Mouse (Mus musculus) heart, embryonic 13.5 days (tissue): ENCODE measurements at regions not wholly inside any gene's neighbourhood (a gene's known extent, or its start where the extent isn't known, plus 50 kb on each side); places are given as distances from the start of the nearest gene placed in this dataset.

Experiments used
- ATAC-seq: fragments of 200-750 bp; cut with Nextera tagmentation; 2 replicates; pipeline ENCODE4 v1.8.0; 2017; ENCODE audit warnings: moderate TSS enrichment; ENCODE audit not compliant: insufficient number of reproducible peaks, low FRiP score, low TSS enrichment; ENCODE audit errors: extremely low read depth
- H3K27ac ChIP-seq: fragments of 300-500 bp; sonication (generic); replicated peaks from 2 replicates; pipeline ENCODE4 v1.5.1; 2015; ENCODE audit warnings: moderate library complexity, mild to moderate bottlenecking, inconsistent platforms
- H3K27me3 ChIP-seq: fragments of 300-500 bp; sonication (generic); replicated peaks from 2 replicates; pipeline ENCODE4 v1.6.1; 2015; ENCODE audit warnings: mild to moderate bottlenecking, inconsistent platforms
- H3K36me3 ChIP-seq: fragments of 300-500 bp; sonication (generic); 2 replicates; pipeline ENCODE4 v1.6.1; 2015; ENCODE audit warnings: mild to moderate bottlenecking, inconsistent platforms
- H3K4me1 ChIP-seq: fragments of 300-500 bp; sonication (generic); 2 replicates; pipeline ENCODE4 v1.6.1; 2015; ENCODE audit warnings: inconsistent platforms
- H3K4me2 ChIP-seq: fragments of 300-500 bp; sonication (generic); 2 replicates; pipeline ENCODE4 v1.6.1; 2015; ENCODE audit warnings: inconsistent platforms, mild to moderate bottlenecking, moderate library complexity
- H3K4me3 ChIP-seq: fragments of 300-500 bp; sonication (generic); 2 replicates; pipeline ENCODE4 v1.5.1; 2015; ENCODE audit warnings: moderate library complexity, mild to moderate bottlenecking, inconsistent platforms
- H3K9ac ChIP-seq: fragments of 300-500 bp; sonication (generic); 2 replicates; pipeline ENCODE4 v1.6.1; 2015; ENCODE audit warnings: inconsistent platforms, mild to moderate bottlenecking, moderate library complexity
- H3K9me3 ChIP-seq: fragments of 300-500 bp; sonication (generic); 2 replicates; pipeline ENCODE4 v1.6.1; 2016; ENCODE audit warnings: inconsistent platforms
- WGBS: fragments of 180-500 bp; shearing (Covaris S2); methylation state at CpG from one replicate; pipeline ENCODE4 v1.1.7; 2015; ENCODE audit warnings: mixed read lengths; 5-methylcytosine and 5-hydroxymethylcytosine counted together

- Histone ChIP-seq H3K36me3 (no peaks in the 10 kb centered on the region), H3K9me3 (no peaks in the 10 kb centered on the region), H3K27ac (peak overlapping the region; percentile 16; the same call in 1 of the 2 replicates), H3K27me3 (no peaks in the 10 kb centered on the region), H3K4me3 (no peak overlapping the region), H3K4me1 (peaks cover 21% of the 10 kb centered on the region), H3K4me2 (no peak overlapping the region), H3K9ac (no peak overlapping the region)
- 62% methylated on average over 1 of the region's 1 CpGs for WGBS
- ATAC-seq, result no peak
These were observed 226.6 kb upstream of the Pter start for GRCm38 (mm10) chr2:12697209-12697608.

GRCm38 (mm10) chr2:12699331-12699730 is 224.5 kb upstream of the Pter start:
- H3K9ac ChIP-seq, result no peak overlapping the region
- H3K4me2 ChIP-seq, result no peak overlapping the region
- 30% methylated on average over 3 of the region's 3 CpGs for WGBS
- H3K4me1 ChIP-seq, result peaks cover 21% of the 10 kb centered on the region
- H3K27ac ChIP-seq, result peak overlapping the region; percentile 1; the same call in 1 of the 2 replicates
- H3K27me3 ChIP-seq, result no peaks in the 10 kb centered on the region
- H3K9me3 ChIP-seq, result no peaks in the 10 kb centered on the region
- H3K4me3 ChIP-seq, result no peak overlapping the region
- ATAC-seq, result no peak
- no peaks in the 10 kb centered on the region for H3K36me3 ChIP-seq

GRCm38 (mm10) chr2:12707514-12707913 is 216.3 kb upstream of the Pter start:
- 46% methylated on average over 3 of the region's 3 CpGs for WGBS
- Histone ChIP-seq H3K9me3 (no peaks in the 10 kb centered on the region), H3K4me3 (no peak overlapping the region), H3K27me3 (no peaks in the 10 kb centered on the region), H3K4me1 (peaks cover 17% of the 10 kb centered on the region), H3K27ac (no peak overlapping the region), H3K4me2 (no peak overlapping the region), H3K36me3 (no peaks in the 10 kb centered on the region), H3K9ac (no peak overlapping the region)
- no peak for ATAC-seq

- peaks cover 17% of the 10 kb centered on the region for H3K4me1 ChIP-seq
- no peak for ATAC-seq
- no peak overlapping the region; the same call in 1 of the 2 replicates for H3K4me3 ChIP-seq
- H3K9me3 ChIP-seq, result no peaks in the 10 kb centered on the region
- no peak overlapping the region for H3K27ac ChIP-seq
- no peaks in the 10 kb centered on the region for H3K36me3 ChIP-seq
- peak overlapping the region; percentile 58 for H3K4me2 ChIP-seq
- H3K27me3 ChIP-seq, result no peaks in the 10 kb centered on the region
- WGBS, result 34% methylated on average over 16 of the region's 16 CpGs
- 0 out of 2 replicates have a peak overlapping the region, but pooled peaks have one; percentile 19 for H3K9ac ChIP-seq
These were observed 214.5 kb upstream of the Pter start for GRCm38 (mm10) chr2:12709156-12709923.

- Histone ChIP-seq H3K9ac (no peak overlapping the region), H3K9me3 (no peaks in the 10 kb centered on the region), H3K4me2 (peak overlapping the region; percentile 58), H3K27ac (no peak overlapping the region), H3K27me3 (no peaks in the 10 kb centered on the region), H3K36me3 (no peaks in the 10 kb centered on the region), H3K4me3 (no peak overlapping the region), H3K4me1 (peaks cover 17% of the 10 kb centered on the region)
- 74% methylated on average over 2 of the region's 2 CpGs for WGBS
- ATAC-seq, result no peak
These were observed 214.0 kb upstream of the Pter start for GRCm38 (mm10) chr2:12709924-12710240.

- Histone ChIP-seq H3K4me2 (no peak overlapping the region), H3K4me1 (no peaks in the 10 kb centered on the region), H3K27ac (no peak overlapping the region), H3K4me3 (no peak overlapping the region), H3K9ac (no peak overlapping the region), H3K36me3 (no peaks in the 10 kb centered on the region), H3K9me3 (no peaks in the 10 kb centered on the region), H3K27me3 (no peaks in the 10 kb centered on the region)
- no peak for ATAC-seq
- 64% methylated on average over 3 of the region's 3 CpGs for WGBS
These were observed 207.5 kb upstream of the Pter start for GRCm38 (mm10) chr2:12716124-12717012.

GRCm38 (mm10) chr2:12729251-12729650 is 194.6 kb upstream of the Pter start:
- 62% methylated on average over 4 of the region's 4 CpGs for WGBS

GRCm38 (mm10) chr2:12737140-12737539 is 186.7 kb upstream of the Pter start:
- Histone ChIP-seq H3K27me3 (no peaks in the 10 kb centered on the region), H3K9me3 (no peaks in the 10 kb centered on the region), H3K27ac (peak overlapping the region; percentile 58; the same call in 1 of the 2 replicates), H3K9ac (no peak overlapping the region), H3K4me3 (no peak overlapping the region), H3K36me3 (no peaks in the 10 kb centered on the region), H3K4me2 (no peak overlapping the region), H3K4me1 (peaks cover 5% of the 10 kb centered on the region; the same call in 1 of the 2 replicates)
- WGBS, result 28% methylated on average over 2 of the region's 2 CpGs
- no peak for ATAC-seq

More at GRCm38 (mm10) chr2:12729251-12729650, 194.6 kb upstream of the Pter start:
- Histone ChIP-seq H3K9me3 (no peaks in the 10 kb centered on the region; the same call in 1 of the 2 replicates), H3K4me1 (0 out of 2 replicates have a peak, but pooled peaks cover 3% of the 10 kb centered on the region), H3K4me2 (no peak overlapping the region), H3K9ac (no peak overlapping the region), H3K27me3 (no peaks in the 10 kb centered on the region), H3K4me3 (no peak overlapping the region), H3K36me3 (no peaks in the 10 kb centered on the region), H3K27ac (no peak overlapping the region)
- ATAC-seq, result no peak

- H3K27me3 ChIP-seq, result no peaks in the 10 kb centered on the region
- peaks cover 32% of the 10 kb centered on the region for H3K4me1 ChIP-seq
- ATAC-seq, result no peak
- no peak overlapping the region for H3K4me2 ChIP-seq
- WGBS, result 24% methylated on average over 1 of the region's 1 CpGs
- H3K9me3 ChIP-seq, result no peaks in the 10 kb centered on the region
- peak overlapping the region; percentile 48; the same call in 1 of the 2 replicates for H3K27ac ChIP-seq
- H3K36me3 ChIP-seq, result no peaks in the 10 kb centered on the region
- no peak overlapping the region for H3K9ac ChIP-seq
- H3K4me3 ChIP-seq, result no peak overlapping the region
These were observed 177.0 kb upstream of the Pter start for GRCm38 (mm10) chr2:12746856-12747255.

- no peaks in the 10 kb centered on the region for H3K36me3 ChIP-seq
- no peak for ATAC-seq
- H3K4me3 ChIP-seq, result no peak overlapping the region
- H3K4me1 ChIP-seq, result no peaks in the 10 kb centered on the region; the same call in 1 of the 2 replicates
- H3K4me2 ChIP-seq, result no peak overlapping the region
- H3K9ac ChIP-seq, result no peak overlapping the region
- 43% methylated on average over 1 of the region's 1 CpGs for WGBS
- no peaks in the 10 kb centered on the region for H3K27me3 ChIP-seq
- no peaks in the 10 kb centered on the region for H3K9me3 ChIP-seq
- no peak overlapping the region for H3K27ac ChIP-seq
These were observed 165.0 kb upstream of the Pter start for GRCm38 (mm10) chr2:12758816-12759215.

GRCm38 (mm10) chr2:12759931-12760330 is 163.9 kb upstream of the Pter start:
- no peaks in the 10 kb centered on the region for H3K36me3 ChIP-seq
- no peak for ATAC-seq
- 83% methylated on average over 3 of the region's 3 CpGs for WGBS
- no peak overlapping the region for H3K27ac ChIP-seq
- no peaks in the 10 kb centered on the region for H3K9me3 ChIP-seq
- no peak overlapping the region for H3K4me2 ChIP-seq
- no peak overlapping the region for H3K9ac ChIP-seq
- no peak overlapping the region for H3K4me3 ChIP-seq
- no peaks in the 10 kb centered on the region; the same call in 1 of the 2 replicates for H3K4me1 ChIP-seq
- H3K27me3 ChIP-seq, result no peaks in the 10 kb centered on the region
